Mouse (Mus musculus): ENCODE measurements around the gene Ddx39b. TPM values are rescaled to one million over a fixed set of nuclear protein-coding genes. Genes with fewer than 3 reads are reported as not detected.

Gene Ddx39b
- total and polyA plus RNA-seq, 3 experiments = 208 to 411 (median 242) TPM

DNA sequence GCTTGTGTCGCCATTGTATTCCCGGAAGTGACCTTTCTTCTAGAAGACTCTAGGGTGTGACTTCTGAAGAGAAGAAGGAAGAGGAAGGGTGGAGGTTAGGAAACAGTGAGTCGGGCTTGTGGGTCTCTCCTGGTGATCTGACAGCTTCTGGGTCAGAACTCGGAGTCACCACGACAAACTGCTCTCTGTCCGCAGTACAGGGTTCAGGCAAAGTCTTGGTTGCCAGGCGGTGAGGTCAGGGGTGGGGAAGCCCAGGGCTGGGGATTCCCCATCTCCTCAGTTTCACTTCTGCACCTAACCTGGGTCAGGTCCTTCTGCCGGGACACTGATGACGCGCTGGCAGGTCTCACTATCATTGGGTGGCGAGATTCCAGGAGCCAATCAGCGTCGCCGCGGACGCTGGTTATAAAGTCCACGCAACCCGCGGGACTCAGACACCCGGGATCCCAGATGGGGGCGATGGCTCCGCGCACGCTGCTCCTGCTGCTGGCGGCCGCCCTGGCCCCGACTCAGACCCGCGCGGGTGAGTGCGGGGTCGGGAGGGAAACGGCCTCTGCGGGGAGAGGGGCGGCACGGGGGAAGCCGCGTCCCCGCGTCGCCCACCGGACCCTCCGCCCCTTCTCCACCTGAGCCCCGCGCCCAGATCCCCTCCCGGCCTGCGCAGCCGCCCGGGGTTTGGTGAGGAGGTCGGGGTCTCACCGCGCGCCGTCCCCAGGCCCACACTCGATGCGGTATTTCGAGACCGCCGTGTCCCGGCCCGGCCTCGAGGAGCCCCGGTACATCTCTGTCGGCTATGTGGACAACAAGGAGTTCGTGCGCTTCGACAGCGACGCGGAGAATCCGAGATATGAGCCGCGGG, 21.3 kb downstream of the Ddx39b start, which contains the start of gene H2-D1:
TSS of gene H2-D1 (plus strand) at position 67 of the 859 bp plus-strand sequence.
- Histone ChIP-seq H3K4me2 (ENCODE audit: insufficient read depth, low read depth, poor library complexity, severe bottlenecking) (peak within 1 kb of the TSS; percentile 73), H3K27me3 (replicated peaks) (no peaks in the 10 kb centered on the region), H3K9me3 (replicated peaks; ENCODE audit: low read length) (no peaks in the 10 kb centered on the region), H3K36me3 (replicated peaks in 1 of 2; ENCODE audit: control insufficient read depth in 1 of 2, insufficient read depth in 1 of 2, low read length in 1 of 2) (peaks cover 32% of the 10 kb centered on the region in 2 experiments), H3K4me3 (replicated peaks in 1 of 3; ENCODE audit: low read depth in 2 of 3, low read length in 2 of 3, poor library complexity in 1 of 3) (peak within 1 kb of the TSS; percentile 37 to 89 (median 73)), H3K9ac (ENCODE audit: insufficient read depth, low read depth) (peak within 1 kb of the TSS; percentile 96), H3K4me1 (ENCODE audit: control insufficient read depth in 1 of 2, insufficient read depth in 2 of 2) (peaks cover 23 to 46% of the 10 kb centered on the region in 2 experiments), H3K79me2 (replicated peaks; ENCODE audit: control insufficient read depth, extremely low read depth, insufficient read depth, poor library complexity, severe bottlenecking) (peaks cover 23% of the 10 kb centered on the region), H3K27ac (ENCODE audit: insufficient read depth, low read depth) (peak within 1 kb of the TSS; percentile 86)
- dilution Hi-C loops (cut with MboI; ENCODE audit: extremely low pct_ligation_motif_present, extremely low pct_unique_long_range_greater_than_20kb, low sequenced_read_pairs) = no loop called here
- in situ Hi-C loops (cut with MboI; ENCODE audit: low pct_ligation_motif_present, low pct_unique_long_range_greater_than_20kb, low sequenced_read_pairs) = loop anchor here (5.0 kb wide), 1 partner anchor 1261 kb away; the partner anchor contains the start of gene H2-K1
- DNase-seq (ENCODE audit: extremely low read depth) = peak; percentile 100
- TF ChIP-seq ZMIZ1 (IDR thresholded peaks at IDR 0.05; ENCODE audit: low read depth, low read length) (peak; percentile 99), PAX5 (IDR thresholded peaks at IDR 0.05; ENCODE audit: low read length) (no peak), MAFK (IDR thresholded peaks at IDR 0.05; ENCODE audit: insufficient replicate concordance, low read length) (0 out of 2 replicates have a peak, but pooled peaks have one; percentile 30), CTCF (conservative IDR thresholded peaks at IDR 0.05 in 1 of 2, IDR thresholded peaks at IDR 0.05 in 1 of 2; ENCODE audit: low read depth in 2 of 2, low read length in 2 of 2) (no peak), SMC3 (IDR thresholded peaks at IDR 0.05; ENCODE audit: low read depth, low read length) (no peak), ELF1 (IDR thresholded peaks at IDR 0.05; ENCODE audit: low read depth, low read length) (peak; percentile 90), UBTF (IDR thresholded peaks at IDR 0.05; ENCODE audit: low read depth, low read length) (peak; percentile 60; the same call in 1 of the 2 replicates), ZKSCAN1 (IDR thresholded peaks at IDR 0.05; ENCODE audit: borderline replicate concordance, low read depth, low read length) (peak; percentile 55; the same call in 1 of the 2 replicates), TCF12 (IDR thresholded peaks at IDR 0.05; ENCODE audit: low read depth, low read length) (peak; percentile 91), HCFC1 (IDR thresholded peaks at IDR 0.05; ENCODE audit: low read depth, low read length) (peak; percentile 64), MXI1 (IDR thresholded peaks at IDR 0.05; ENCODE audit: low read depth, low read length) (no peak; the same call in 1 of the 2 replicates), IRF4 (IDR thresholded peaks at IDR 0.05; ENCODE audit: low read depth, low read length) (peak; percentile 98), MYC (IDR thresholded peaks at IDR 0.05; ENCODE audit: low read depth, low read length) (peak; percentile 96), JUN (IDR thresholded peaks at IDR 0.05; ENCODE audit: insufficient read depth, low read depth, low read length) (peak; percentile 73; the same call in 1 of the 2 replicates), MAX (IDR thresholded peaks at IDR 0.05; ENCODE audit: low read length) (peak; percentile 87), POLR2A (IDR thresholded peaks at IDR 0.05; ENCODE audit: low read depth, low read length) (peak; percentile 99), JUND (conservative IDR thresholded peaks at IDR 0.05; ENCODE audit: low read depth, low read length) (peak; percentile 67), CHD2 (IDR thresholded peaks at IDR 0.05; ENCODE audit: low read length) (peak; percentile 99), KAT2A (IDR thresholded peaks at IDR 0.05; ENCODE audit: insufficient replicate concordance, low read length) (0 out of 2 replicates have a peak, but pooled peaks have one; percentile 70), NRF1 (IDR thresholded peaks at IDR 0.05; ENCODE audit: low read depth, low read length) (peak; percentile 68), ZC3H11A (IDR thresholded peaks at IDR 0.05; ENCODE audit: low read depth, low read length) (no peak), BHLHE40 (IDR thresholded peaks at IDR 0.05; ENCODE audit: low read depth, low read length) (peak; percentile 67), MEF2A (IDR thresholded peaks at IDR 0.05; ENCODE audit: borderline replicate concordance, low read depth, low read length) (peak; percentile 83), USF2 (conservative IDR thresholded peaks at IDR 0.05; ENCODE audit: low read depth, low read length) (no peak), CHD1 (IDR thresholded peaks at IDR 0.05; ENCODE audit: low read depth, low read length) (0 out of 2 replicates have a peak, but pooled peaks have one; percentile 44), NELFE (IDR thresholded peaks at IDR 0.05; ENCODE audit: low read depth, low read length) (peak; percentile 100), POLR2AphosphoS2 (IDR thresholded peaks at IDR 0.05; ENCODE audit: low read depth, low read length) (peak; percentile 99), MAZ (IDR thresholded peaks at IDR 0.05; ENCODE audit: low read depth, low read length) (peak; percentile 50), USF1 (IDR thresholded peaks at IDR 0.05; ENCODE audit: low read depth, low read length) (no peak; the same call in 1 of the 2 replicates), TBP (conservative IDR thresholded peaks at IDR 0.05; ENCODE audit: low read depth, low read length) (peak; percentile 98), ZNF384 (IDR thresholded peaks at IDR 0.05; ENCODE audit: low read depth, low read length) (0 out of 2 replicates have a peak, but pooled peaks have one; percentile 1), GABPA (IDR thresholded peaks at IDR 0.05; ENCODE audit: insufficient replicate concordance, low read depth, low read length) (no peak), E2F4 (IDR thresholded peaks at IDR 0.05; ENCODE audit: insufficient replicate concordance, low read depth, low read length) (no peak), EP300 (IDR thresholded peaks at IDR 0.05; ENCODE audit: low read length) (peak; percentile 81), ETS1 (conservative IDR thresholded peaks at IDR 0.05; ENCODE audit: low read depth, low read length) (peak; percentile 98), SIN3A (IDR thresholded peaks at IDR 0.05; ENCODE audit: low read length) (peak; percentile 95), RAD21 (IDR thresholded peaks at IDR 0.05; ENCODE audit: low read depth, low read length) (no peak), RCOR1 (conservative IDR thresholded peaks at IDR 0.05; ENCODE audit: low read depth, low read length) (peak; percentile 83)

All from CH12.LX (cell line).